Mouse (Mus musculus): Measurements from ENCODE around the gene 1600015I10Rik. TPM values are rescaled to one million over a fixed set of nuclear protein-coding genes. Genes with fewer than 3 reads are reported as not detected.
"Not testable (repeated sequence)": the region's sequence is repeated elsewhere in the genome, so short reads cannot be mapped to it uniquely, and the experiment has no call there.

The 1600015I10Rik gene
- not detected in 2 replicates for polyA plus RNA-seq (2014; fragmentation: Nextera tagmentation; extraction: Ambion mirVana)

DNA sequence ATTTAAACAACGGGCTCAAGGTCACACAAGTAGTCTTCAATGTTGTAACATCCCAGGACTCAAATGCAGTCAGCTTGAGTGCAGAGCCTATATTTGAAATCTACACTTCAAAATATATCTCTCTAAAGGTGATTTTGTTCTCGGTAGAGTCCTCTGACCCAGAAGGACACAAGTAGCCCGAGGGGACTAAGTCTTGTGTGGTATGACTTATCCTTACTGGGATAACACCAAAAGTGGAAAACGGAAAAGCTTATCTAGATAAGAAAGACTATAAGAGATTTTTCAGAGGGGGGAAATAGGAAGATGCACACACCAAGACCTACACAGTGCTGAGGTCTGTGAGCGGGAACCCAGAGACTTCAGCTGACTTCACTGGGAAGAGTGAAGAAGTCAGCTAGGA is at the start of gene 1600015I10Rik:
Gene 1600015I10Rik (plus strand): TSS at position 301 of the 400 bp plus-strand sequence.
- no peak within 1 kb of the TSS for H3K4me3 ChIP-seq (ENCODE audit: low read depth, low read length)
- no peak for DNase-seq (ENCODE audit: low spot score)
- H3K4me2 ChIP-seq = no peak within 1 kb of the TSS
- WGBS = 79% methylated on average over 5 of the region's 5 CpGs
- H3K9ac ChIP-seq (ENCODE audit: low read depth, low read length) = no peak within 1 kb of the TSS
- no peaks in the 10 kb centered on the region for H3K9me3 ChIP-seq (ENCODE audit: control insufficient read depth, low read length)
- no peaks in the 10 kb centered on the region for H3K4me1 ChIP-seq (replicated peaks; ENCODE audit: control insufficient read depth, insufficient read depth, low read length)
- H3K36me3 ChIP-seq (ENCODE audit: control insufficient read depth, insufficient read depth, low read length) = no peaks in the 10 kb centered on the region
- H3K27ac ChIP-seq (ENCODE audit: low read depth, low read length) = no peak within 1 kb of the TSS
- no peaks in the 10 kb centered on the region for H3K27me3 ChIP-seq (replicated peaks; ENCODE audit: control insufficient read depth, insufficient read depth, low read length)
- no peak for ATAC-seq (replicated peaks; ENCODE audit: low FRiP score)

DNA sequence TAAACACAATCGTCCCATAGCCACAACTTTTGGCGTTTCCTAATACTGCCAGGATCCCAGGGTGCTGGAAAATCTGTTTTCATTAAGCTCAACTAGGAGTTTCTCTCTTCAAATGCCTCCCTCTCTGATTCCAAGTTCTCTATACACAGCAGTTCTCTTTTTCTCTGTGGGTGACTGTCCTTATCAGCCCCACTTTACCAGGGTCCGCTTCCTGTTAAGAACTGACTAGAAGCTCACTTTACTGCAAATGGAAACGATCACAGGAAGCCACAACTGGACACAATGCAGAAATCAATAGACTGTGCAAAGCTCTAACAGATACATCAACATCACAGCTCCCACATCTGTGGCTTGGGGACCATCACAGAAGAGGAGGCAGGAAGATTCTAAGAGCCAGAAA is 35.5 kb upstream of the 1600015I10Rik start:
- no peaks in the 10 kb centered on the region for H3K36me3 ChIP-seq (ENCODE audit: control insufficient read depth, insufficient read depth, low read length)
- no peaks in the 10 kb centered on the region for H3K9me3 ChIP-seq (ENCODE audit: control insufficient read depth, low read length)
- H3K4me2 ChIP-seq = no peak overlapping the region
- H3K4me3 ChIP-seq (ENCODE audit: low read depth, low read length) = no peak overlapping the region
- 30% methylated on average over 4 of the region's 4 CpGs for WGBS
- no peaks in the 10 kb centered on the region for H3K27me3 ChIP-seq (replicated peaks; ENCODE audit: control insufficient read depth, insufficient read depth, low read length)
- ATAC-seq (replicated peaks; ENCODE audit: low FRiP score) (no peak), DNase-seq (ENCODE audit: low spot score) (no peak)
- no peak overlapping the region for H3K27ac ChIP-seq (ENCODE audit: low read depth, low read length)
- no peaks in the 10 kb centered on the region; the same call in 1 of the 2 replicates for H3K4me1 ChIP-seq (replicated peaks; ENCODE audit: control insufficient read depth, insufficient read depth, low read length)
- no peak overlapping the region for H3K9ac ChIP-seq (ENCODE audit: low read depth, low read length)

DNA sequence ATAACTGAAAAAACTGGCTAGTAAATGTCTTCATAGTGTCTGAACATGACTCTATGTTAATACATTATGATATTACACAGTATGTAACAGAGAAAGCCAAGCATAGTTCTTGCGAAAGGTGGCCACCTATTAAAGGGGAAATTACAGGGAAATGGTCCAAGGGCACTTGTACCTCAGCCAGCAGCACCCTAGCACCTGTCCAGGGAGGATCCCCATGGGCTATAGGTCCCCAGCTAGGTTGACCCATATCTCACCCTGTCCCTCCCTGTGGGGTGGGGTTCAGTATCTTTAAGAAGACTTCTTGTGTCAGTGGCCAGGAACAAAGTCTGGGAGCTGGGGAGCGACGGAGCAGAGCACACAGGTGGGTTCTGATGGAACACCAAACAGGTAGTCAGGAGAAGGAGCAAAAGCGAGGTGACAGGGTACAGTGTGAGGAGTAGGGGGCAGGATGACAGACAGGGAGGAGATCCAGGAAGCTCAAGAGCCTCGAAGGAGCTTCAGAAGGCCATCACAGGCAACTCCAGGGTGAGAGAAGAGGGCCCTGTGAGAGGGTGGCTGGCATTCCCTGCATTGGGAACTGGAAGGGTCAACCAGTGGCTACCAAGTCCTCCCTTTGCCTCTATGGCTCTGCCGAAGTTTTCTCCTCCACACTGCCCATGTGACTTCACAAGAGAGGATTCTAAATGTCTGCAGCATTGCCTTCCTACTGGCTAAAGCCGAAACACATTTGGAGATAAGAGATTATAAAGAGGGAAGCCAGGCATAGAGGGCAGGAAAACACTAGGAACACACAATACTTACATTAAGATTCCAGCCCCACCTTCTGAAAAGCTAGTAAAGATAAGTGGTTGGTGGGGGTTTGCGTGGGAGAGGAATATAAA is 34.5 kb upstream of the 1600015I10Rik start:
- ATAC-seq (replicated peaks; ENCODE audit: low FRiP score) = no peak
- WGBS = 69% methylated on average over 8 of the region's 8 CpGs
- DNase-seq (ENCODE audit: low spot score) = no peak

DNA sequence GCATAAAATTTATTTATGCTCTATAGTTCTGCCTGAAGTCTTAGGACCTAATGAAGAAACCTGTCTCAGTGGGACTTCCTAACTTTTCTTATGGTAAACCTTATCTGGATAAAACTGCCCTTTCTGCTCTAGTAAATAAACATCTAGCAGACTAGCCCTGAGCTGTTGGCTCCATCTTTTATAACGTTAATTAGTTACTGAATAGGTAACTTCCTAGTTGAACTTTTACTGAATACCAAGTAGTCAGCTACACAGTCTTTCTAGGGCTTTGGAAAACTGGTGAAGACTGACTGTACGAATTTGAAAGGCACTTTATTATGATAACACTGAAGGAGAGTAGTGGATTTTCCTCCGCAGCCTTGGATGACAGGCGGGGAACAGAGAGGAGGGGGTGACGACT is 33.8 kb upstream of the 1600015I10Rik start:
- Histone ChIP-seq H3K4me1 (replicated peaks; ENCODE audit: control insufficient read depth, insufficient read depth, low read length) (no peaks in the 10 kb centered on the region; the same call in 1 of the 2 replicates), H3K27me3 (replicated peaks; ENCODE audit: control insufficient read depth, insufficient read depth, low read length) (no peaks in the 10 kb centered on the region), H3K4me2 (no peak overlapping the region), H3K9ac (ENCODE audit: low read depth, low read length) (no peak overlapping the region), H3K27ac (ENCODE audit: low read depth, low read length) (no peak overlapping the region), H3K36me3 (ENCODE audit: control insufficient read depth, insufficient read depth, low read length) (no peaks in the 10 kb centered on the region), H3K9me3 (ENCODE audit: control insufficient read depth, low read length) (no peaks in the 10 kb centered on the region), H3K4me3 (ENCODE audit: low read depth, low read length) (no peak overlapping the region)
- 84% methylated on average over 5 of the region's 5 CpGs for WGBS
- no peak for DNase-seq (ENCODE audit: low spot score)
- ATAC-seq (replicated peaks; ENCODE audit: low FRiP score) = no peak

More for the DNA sequence above, 34.5 kb upstream of the 1600015I10Rik start:
- Histone ChIP-seq H3K27me3 (replicated peaks; ENCODE audit: control insufficient read depth, insufficient read depth, low read length) (no peaks in the 10 kb centered on the region), H3K9ac (ENCODE audit: low read depth, low read length) (no peak overlapping the region), H3K4me1 (replicated peaks; ENCODE audit: control insufficient read depth, insufficient read depth, low read length) (no peaks in the 10 kb centered on the region; the same call in 1 of the 2 replicates), H3K36me3 (ENCODE audit: control insufficient read depth, insufficient read depth, low read length) (no peaks in the 10 kb centered on the region), H3K27ac (ENCODE audit: low read depth, low read length) (no peak overlapping the region), H3K9me3 (ENCODE audit: control insufficient read depth, low read length) (no peaks in the 10 kb centered on the region), H3K4me3 (ENCODE audit: low read depth, low read length) (no peak overlapping the region), H3K4me2 (no peak overlapping the region)

DNA sequence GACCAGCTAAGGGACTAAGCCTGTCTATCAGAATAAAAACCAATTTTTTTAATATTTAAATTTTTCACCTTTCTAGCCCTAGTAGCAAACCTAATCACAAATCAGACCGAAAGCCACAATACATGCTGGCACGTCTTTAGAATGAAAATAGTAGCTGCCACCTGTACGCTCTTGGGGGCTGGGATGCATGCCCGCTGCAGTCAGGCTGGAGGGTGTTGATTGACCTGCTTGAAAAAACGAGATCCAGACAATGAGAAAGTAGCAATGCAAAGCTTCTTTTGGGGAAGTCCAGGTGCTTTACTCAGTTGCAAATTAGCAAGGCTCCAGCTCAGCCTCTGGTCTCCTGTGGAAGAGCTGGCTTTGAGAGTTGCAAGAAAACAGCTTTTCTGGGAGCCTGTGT is 32.7 kb upstream of the 1600015I10Rik start:
- ATAC-seq (replicated peaks; ENCODE audit: low FRiP score) (no peak), DNase-seq (ENCODE audit: low spot score) (no peak)
- no peaks in the 10 kb centered on the region for H3K36me3 ChIP-seq (ENCODE audit: control insufficient read depth, insufficient read depth, low read length)
- no peaks in the 10 kb centered on the region for H3K9me3 ChIP-seq (ENCODE audit: control insufficient read depth, low read length)
- H3K27me3 ChIP-seq (replicated peaks; ENCODE audit: control insufficient read depth, insufficient read depth, low read length) = no peaks in the 10 kb centered on the region
- no peak overlapping the region for H3K4me3 ChIP-seq (ENCODE audit: low read depth, low read length)
- no peak overlapping the region for H3K9ac ChIP-seq (ENCODE audit: low read depth, low read length)
- no peaks in the 10 kb centered on the region; the same call in 1 of the 2 replicates for H3K4me1 ChIP-seq (replicated peaks; ENCODE audit: control insufficient read depth, insufficient read depth, low read length)
- WGBS = 84% methylated on average over 5 of the region's 5 CpGs
- H3K27ac ChIP-seq (ENCODE audit: low read depth, low read length) = no peak overlapping the region
- H3K4me2 ChIP-seq = no peak overlapping the region

DNA sequence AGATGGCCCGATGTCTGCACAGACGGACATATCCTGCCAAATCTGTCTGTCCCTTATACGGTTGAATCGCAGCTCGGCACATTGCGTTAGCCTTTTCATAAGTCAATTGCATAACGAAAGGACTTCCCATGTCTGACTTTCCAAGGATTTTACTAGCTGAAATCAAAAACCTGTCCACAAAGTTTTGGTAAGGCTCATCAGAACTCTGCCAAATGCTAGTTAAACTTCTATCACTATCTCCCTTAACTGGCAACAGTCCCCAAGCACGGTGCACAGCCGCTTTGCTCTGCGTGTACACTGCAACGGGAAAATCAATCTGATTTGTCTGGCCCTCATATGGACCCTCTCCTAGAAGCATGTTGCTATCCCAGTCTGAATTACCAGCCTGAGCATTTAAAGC is 28.4 kb upstream of the 1600015I10Rik start:
- H3K27me3 ChIP-seq (replicated peaks; ENCODE audit: control insufficient read depth, insufficient read depth, low read length); H3K4me2 ChIP-seq; DNase-seq (ENCODE audit: low spot score); H3K27ac ChIP-seq (ENCODE audit: low read depth, low read length); H3K4me1 ChIP-seq (replicated peaks; ENCODE audit: control insufficient read depth, insufficient read depth, low read length); H3K9ac ChIP-seq (ENCODE audit: low read depth, low read length); H3K9me3 ChIP-seq (ENCODE audit: control insufficient read depth, low read length); H3K4me3 ChIP-seq (ENCODE audit: low read depth, low read length); ATAC-seq (replicated peaks; ENCODE audit: low FRiP score); H3K36me3 ChIP-seq (ENCODE audit: control insufficient read depth, insufficient read depth, low read length): not testable (repeated sequence)
- WGBS = 91% methylated on average over 11 of the region's 11 CpGs

DNA sequence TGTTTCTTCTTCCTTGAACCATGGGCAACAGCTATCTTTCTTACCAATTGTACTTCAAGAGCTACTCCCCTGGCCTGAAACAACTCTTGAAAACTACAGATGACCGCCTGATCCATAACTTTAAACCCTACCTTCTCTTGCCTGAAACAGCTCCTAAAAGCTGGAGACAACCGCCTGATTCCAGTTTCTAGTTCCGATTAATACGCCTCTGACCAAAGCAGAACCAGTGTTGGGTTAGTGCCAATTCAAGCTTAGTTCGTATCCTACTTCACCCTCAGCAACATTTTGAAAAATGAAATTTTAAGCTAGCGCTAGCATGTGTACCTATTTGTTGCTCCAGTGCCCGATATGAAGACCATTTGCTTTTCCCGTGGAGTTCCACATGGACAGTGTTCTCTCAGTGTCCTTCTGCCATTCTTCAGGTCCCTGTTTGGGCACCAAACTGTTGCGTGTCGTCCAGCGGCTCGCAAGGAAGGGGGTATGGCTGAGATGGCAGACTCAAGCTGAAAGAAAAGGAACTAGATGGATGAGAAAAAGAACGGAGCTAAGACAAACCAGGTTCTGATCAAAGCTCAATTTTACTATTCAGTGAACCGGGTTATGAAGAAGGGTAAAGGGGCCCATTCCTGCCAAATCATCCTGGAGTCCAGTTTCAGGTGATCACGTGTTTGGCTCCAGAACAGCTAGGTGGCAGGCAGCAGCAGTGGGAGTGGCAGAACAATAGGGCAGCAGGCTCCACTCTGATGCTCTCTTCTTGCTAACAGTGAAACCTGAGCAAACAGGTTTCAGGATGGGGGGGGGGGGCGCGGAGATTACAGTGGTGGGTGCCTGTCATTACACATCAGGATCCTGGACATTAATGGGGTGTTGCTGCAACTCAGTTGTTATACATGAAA is 26.9 kb upstream of the 1600015I10Rik start:
- no peak overlapping the region for H3K27ac ChIP-seq (ENCODE audit: low read depth, low read length)
- H3K27me3 ChIP-seq (replicated peaks; ENCODE audit: control insufficient read depth, insufficient read depth, low read length) = no peaks in the 10 kb centered on the region
- DNase-seq (ENCODE audit: low spot score) = no peak
- H3K4me2 ChIP-seq = no peak overlapping the region
- H3K4me3 ChIP-seq (ENCODE audit: low read depth, low read length) = no peak overlapping the region
- no peak for ATAC-seq (replicated peaks; ENCODE audit: low FRiP score)
- 85% methylated on average over 17 of the region's 17 CpGs for WGBS
- H3K36me3 ChIP-seq (ENCODE audit: control insufficient read depth, insufficient read depth, low read length) = no peaks in the 10 kb centered on the region
- no peak overlapping the region for H3K9ac ChIP-seq (ENCODE audit: low read depth, low read length)
- H3K9me3 ChIP-seq (ENCODE audit: control insufficient read depth, low read length) = no peaks in the 10 kb centered on the region
- no peaks in the 10 kb centered on the region for H3K4me1 ChIP-seq (replicated peaks; ENCODE audit: control insufficient read depth, insufficient read depth, low read length)

DNA sequence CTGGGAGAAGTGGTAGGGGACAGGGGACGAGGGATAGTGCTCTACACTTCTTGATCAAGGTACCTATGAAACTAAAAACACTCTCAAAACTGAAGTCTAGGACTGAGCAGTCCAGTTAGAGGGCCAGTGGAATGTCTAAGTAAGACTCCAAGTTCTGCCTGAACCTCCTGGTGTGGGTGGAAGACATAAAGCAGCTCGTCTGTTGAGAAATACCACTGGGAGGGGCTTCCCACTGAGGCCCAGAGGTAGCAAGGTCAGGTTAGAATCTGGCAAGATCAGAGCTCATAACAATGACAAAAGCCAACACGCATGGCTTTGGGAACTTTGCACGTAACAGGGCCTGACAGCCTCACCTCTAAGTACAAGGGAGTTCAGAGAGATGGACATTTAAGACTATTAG is 26.3 kb upstream of the 1600015I10Rik start:
- ATAC-seq (replicated peaks; ENCODE audit: low FRiP score) = no peak
- no peaks in the 10 kb centered on the region for H3K4me1 ChIP-seq (replicated peaks; ENCODE audit: control insufficient read depth, insufficient read depth, low read length)
- H3K9ac ChIP-seq (ENCODE audit: low read depth, low read length) = no peak overlapping the region
- H3K9me3 ChIP-seq (ENCODE audit: control insufficient read depth, low read length) = no peaks in the 10 kb centered on the region
- DNase-seq (ENCODE audit: low spot score) = no peak
- WGBS = 74% methylated on average over 4 of the region's 4 CpGs
- H3K27ac ChIP-seq (ENCODE audit: low read depth, low read length) = no peak overlapping the region
- H3K36me3 ChIP-seq (ENCODE audit: control insufficient read depth, insufficient read depth, low read length) = no peaks in the 10 kb centered on the region
- no peak overlapping the region for H3K4me3 ChIP-seq (ENCODE audit: low read depth, low read length)
- H3K4me2 ChIP-seq = no peak overlapping the region
- H3K27me3 ChIP-seq (replicated peaks; ENCODE audit: control insufficient read depth, insufficient read depth, low read length) = no peaks in the 10 kb centered on the region
